Mouse (Mus musculus) spleen, adult 2 months (tissue): Measurements from ENCODE around the gene Kcnk16. TPM values are rescaled to one million over a fixed set of nuclear protein-coding genes. Genes with fewer than 3 reads are reported as not detected.

Experiments used
- DNase-seq, 2 experiments: peaks; one replicate each; pipeline versions ENCODE4 v3.0.0 to v3.0.0-alpha.2; 2012 to 2021; ENCODE audit warnings: low spot score in 2 of 2, low read depth in 1 of 2
- H3K27ac ChIP-seq: fragments of 200-500 bp; 2 replicates; pipeline ENCODE4 v1.5.1; 2012; ENCODE audit warnings: low read length, inconsistent platforms; ENCODE audit not compliant: insufficient read depth
- H3K27me3 ChIP-seq: fragments of 200-500 bp; 2 replicates; pipeline ENCODE4 v1.6.1; 2012; ENCODE audit warnings: mild to moderate bottlenecking, moderate library complexity, low read length, inconsistent platforms; ENCODE audit not compliant: control insufficient read depth, insufficient read depth
- H3K36me3 ChIP-seq: fragments of 200-500 bp; 2 replicates; pipeline ENCODE4 v1.6.1; 2012; ENCODE audit warnings: mild to moderate bottlenecking, low read length, inconsistent platforms; ENCODE audit not compliant: control insufficient read depth, insufficient read depth
- H3K4me1 ChIP-seq: fragments of 200-500 bp; 2 replicates; pipeline ENCODE4 v1.6.1; 2011; ENCODE audit warnings: inconsistent platforms; ENCODE audit not compliant: control insufficient read depth, insufficient read depth, insufficient read length
- H3K4me3 ChIP-seq: fragments of 200-500 bp; 2 replicates; pipeline ENCODE4 v1.5.1; 2011; ENCODE audit warnings: mild to moderate bottlenecking, inconsistent platforms; ENCODE audit not compliant: insufficient read depth, insufficient read length; ENCODE audit errors: extremely low read depth
- CTCF ChIP-seq: fragments of 200-500 bp; IDR thresholded peaks from 2 replicates; pipeline ENCODE4 v1.5.1; 2011; ENCODE audit warnings: mild to moderate bottlenecking, inconsistent platforms; ENCODE audit not compliant: insufficient read depth, insufficient read length, insufficient replicate concordance; ENCODE audit errors: extremely low read depth
- POLR2A ChIP-seq: fragments of 200-500 bp; IDR thresholded peaks from 2 replicates; pipeline ENCODE4 v1.6.1; 2011; ENCODE audit warnings: low read depth, low read length, inconsistent platforms
- WGBS: fragments of 180-500 bp; shearing (Covaris S2); methylation state at CpG from one replicate; pipeline ENCODE4 v1.1.7; 2018; 5-methylcytosine and 5-hydroxymethylcytosine counted together
- polyA plus RNA-seq: library from polyadenylated mRNA; depleted of rRNA; stranded (reverse); fragments of >200 nt; gene quantifications from 2 replicates; pipeline ENCODE4 v1.2.3, GENCODE M21; 2012

Gene Kcnk16
- polyA plus RNA-seq, 1 experiment = not detected

DNA sequence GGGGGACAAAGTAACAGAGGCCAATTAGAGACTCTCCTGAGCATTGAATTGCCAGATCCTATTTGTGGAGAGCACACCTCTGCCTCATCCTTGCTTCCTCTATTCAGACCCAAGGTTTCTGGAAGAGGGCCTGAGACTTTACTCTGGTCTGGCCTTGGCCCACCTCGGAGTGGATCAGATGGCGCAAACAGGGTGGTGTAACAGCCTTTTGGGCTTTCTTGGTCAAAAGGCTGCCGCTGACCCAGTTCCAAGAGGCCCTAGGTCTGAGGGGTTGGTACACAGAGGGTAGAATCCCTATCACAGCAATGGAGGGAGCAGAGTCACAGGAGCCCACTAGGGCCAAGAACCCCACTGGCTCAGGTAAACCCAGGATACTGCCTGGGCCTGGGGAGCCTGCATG lies 21.0 kb downstream of the Kcnk16 start:
- Histone ChIP-seq H3K27ac (no peak overlapping the region), H3K27me3 (no peaks in the 10 kb centered on the region), H3K4me1 (no peaks in the 10 kb centered on the region), H3K36me3 (no peaks in the 10 kb centered on the region), H3K4me3 (no peak overlapping the region)
- WGBS = 89% methylated on average over 3 of the region's 3 CpGs
- TF ChIP-seq POLR2A = no peak
- no peak for TF ChIP-seq CTCF
- no peak for DNase-seq

DNA sequence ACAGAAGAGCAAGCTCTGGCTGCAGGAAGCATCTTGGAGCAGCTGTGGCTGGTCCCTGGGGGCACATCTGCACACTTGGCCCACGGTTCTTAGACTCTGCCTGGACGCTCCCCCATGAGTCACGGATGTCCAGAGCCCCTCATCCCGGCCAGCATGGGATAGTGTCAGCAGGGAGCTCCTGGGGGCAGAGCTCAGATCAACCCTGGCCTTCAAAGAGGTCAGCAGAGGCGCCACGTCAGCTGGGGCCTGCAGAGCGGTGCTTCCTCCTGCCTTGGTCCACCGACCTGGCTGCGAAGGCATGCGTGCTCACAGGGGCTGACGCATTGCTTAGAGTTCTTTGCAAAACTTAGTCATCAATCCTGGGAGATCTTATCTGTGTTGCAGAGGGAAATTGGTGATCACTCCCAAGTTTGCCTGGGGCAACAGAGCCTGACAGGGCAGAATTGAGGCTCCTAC lies 22.2 kb downstream of the Kcnk16 start:
- no peak overlapping the region for H3K4me3 ChIP-seq
- no peak for DNase-seq
- H3K36me3 ChIP-seq = no peaks in the 10 kb centered on the region
- no peaks in the 10 kb centered on the region for H3K27me3 ChIP-seq
- 87% methylated on average over 11 of the region's 11 CpGs for WGBS
- TF ChIP-seq CTCF = no peak
- H3K27ac ChIP-seq = no peak overlapping the region
- H3K4me1 ChIP-seq = no peaks in the 10 kb centered on the region

DNA sequence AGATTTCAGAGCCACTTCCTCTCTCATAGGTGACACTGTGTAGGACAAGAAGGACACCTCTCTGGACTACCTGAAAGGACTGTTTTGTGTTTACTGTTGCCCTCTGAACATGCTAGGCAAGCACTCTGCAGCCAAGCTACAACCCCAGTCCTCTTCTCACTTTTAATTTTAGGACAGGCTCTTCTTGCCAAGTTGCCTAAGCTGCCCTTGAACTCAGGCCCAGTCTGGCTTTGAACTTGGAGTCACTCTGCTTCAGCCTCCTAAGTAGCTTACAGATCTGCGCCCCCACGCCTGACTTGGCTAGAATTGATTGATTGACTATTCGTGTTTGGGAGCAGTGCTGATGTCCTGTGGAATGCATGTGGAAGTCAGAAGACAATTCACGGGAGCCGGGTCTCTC lies 23.1 kb downstream of the Kcnk16 start:
- H3K4me1 ChIP-seq = no peaks in the 10 kb centered on the region
- WGBS = 89% methylated on average over 5 of the region's 5 CpGs
- no peak for DNase-seq
- no peak overlapping the region for H3K27ac ChIP-seq
- TF ChIP-seq CTCF (no peak), POLR2A (no peak)
- no peak overlapping the region for H3K4me3 ChIP-seq
- H3K27me3 ChIP-seq = no peaks in the 10 kb centered on the region
- no peaks in the 10 kb centered on the region for H3K36me3 ChIP-seq

DNA sequence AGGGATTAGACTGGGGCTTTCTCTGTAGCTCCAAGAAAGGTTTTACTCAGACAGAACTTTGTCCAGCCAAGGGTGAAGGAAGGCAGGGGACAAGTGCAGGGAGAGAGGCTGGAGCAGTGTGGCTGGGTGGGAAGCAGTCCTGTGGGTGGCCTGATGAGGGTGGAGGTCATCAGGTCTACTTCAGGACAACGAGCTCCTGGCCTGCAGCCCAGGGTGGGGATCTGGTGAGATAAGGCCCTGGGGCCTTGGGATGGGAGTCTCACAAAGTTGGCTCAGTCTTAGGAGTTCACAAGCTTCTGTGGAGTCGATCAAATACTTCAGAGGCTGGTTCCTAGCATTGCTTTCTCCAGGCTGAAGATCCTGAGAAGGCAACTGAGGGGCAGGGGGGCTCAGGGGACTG lies 23.7 kb downstream of the Kcnk16 start:
- DNase-seq = no peak
- no peaks in the 10 kb centered on the region for H3K27me3 ChIP-seq
- no peak for TF ChIP-seq POLR2A
- no peak for TF ChIP-seq CTCF
- H3K36me3 ChIP-seq = no peaks in the 10 kb centered on the region
- H3K27ac ChIP-seq = no peak overlapping the region
- H3K4me1 ChIP-seq = no peaks in the 10 kb centered on the region
- whole genome bisulfite sequencing = 63% methylated on average over 2 of the region's 2 CpGs
- no peak overlapping the region for H3K4me3 ChIP-seq

DNA sequence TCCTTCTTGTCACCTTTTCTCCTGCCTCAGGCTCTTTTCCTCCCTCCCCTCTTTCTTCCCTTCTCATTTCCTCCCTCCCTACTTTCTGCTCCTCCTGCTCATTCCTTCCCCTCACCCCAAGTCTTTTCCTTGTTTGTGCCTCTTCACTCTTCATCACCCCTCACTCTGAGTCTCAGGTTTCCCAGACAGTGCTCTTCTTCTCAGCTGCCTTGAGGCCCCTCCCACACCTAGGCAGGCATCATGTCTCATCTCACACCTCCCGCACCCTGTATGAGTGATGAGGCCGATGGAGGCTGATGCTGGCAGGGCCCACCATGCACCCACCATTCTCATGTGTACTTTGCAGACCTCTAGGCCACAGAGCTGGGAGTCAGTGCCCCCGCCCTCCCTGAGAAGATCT lies 25.8 kb downstream of the Kcnk16 start:
- TF ChIP-seq CTCF = no peak
- TF ChIP-seq POLR2A = no peak

DNA sequence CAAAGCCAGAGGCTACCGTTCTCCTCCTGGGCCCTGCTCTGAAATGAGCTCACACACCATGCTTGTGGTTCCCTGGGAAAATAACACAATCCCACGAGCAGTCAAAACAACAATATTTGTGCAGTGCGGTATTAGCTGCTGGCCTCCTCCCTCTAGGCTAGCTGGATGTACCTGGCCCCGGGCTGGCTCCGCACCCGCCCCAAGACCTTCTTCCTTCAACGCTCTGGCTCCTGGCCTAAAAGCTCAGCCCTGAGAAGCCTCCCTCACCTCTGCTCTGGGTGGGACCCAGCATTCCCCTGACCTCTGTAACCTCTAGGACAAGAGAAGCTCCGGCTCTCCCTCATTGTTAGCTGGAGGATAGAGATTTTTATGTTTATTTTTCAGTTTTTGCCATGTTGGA lies 26.5 kb downstream of the Kcnk16 start:
- no peak for DNase-seq
- Histone ChIP-seq H3K27me3 (no peaks in the 10 kb centered on the region), H3K4me3 (no peak overlapping the region), H3K4me1 (no peaks in the 10 kb centered on the region), H3K36me3 (no peaks in the 10 kb centered on the region), H3K27ac (no peak overlapping the region)
- TF ChIP-seq POLR2A = no peak
- TF ChIP-seq CTCF = no peak
- 81% methylated on average over 8 of the region's 8 CpGs for WGBS

More for the DNA sequence above, 25.8 kb downstream of the Kcnk16 start:
- DNase-seq = no peak
- H3K36me3 ChIP-seq = no peaks in the 10 kb centered on the region
- H3K4me1 ChIP-seq = no peaks in the 10 kb centered on the region
- 88% methylated on average over 3 of the region's 3 CpGs for WGBS
- H3K27me3 ChIP-seq = no peaks in the 10 kb centered on the region
- no peak overlapping the region for H3K4me3 ChIP-seq
- H3K27ac ChIP-seq = no peak overlapping the region

DNA sequence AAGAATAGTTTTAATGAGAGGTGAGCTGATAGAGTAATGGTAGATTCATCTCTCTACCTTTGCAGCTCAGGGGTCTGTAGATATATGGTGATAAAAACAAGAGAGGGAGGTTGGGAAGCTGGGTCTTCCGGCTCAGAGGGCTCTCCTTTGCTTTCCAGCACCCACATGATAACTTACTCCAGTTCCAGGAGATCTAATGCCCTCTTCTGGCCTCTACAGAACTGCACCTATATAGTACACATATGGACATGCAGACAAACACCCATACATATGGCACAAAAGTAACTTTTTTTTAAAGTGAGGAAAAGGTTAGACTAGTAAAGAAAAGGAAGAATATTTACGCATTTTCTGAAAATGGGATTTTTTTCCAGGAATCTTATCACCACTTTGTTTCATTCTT lies 34.6 kb downstream of the Kcnk16 start:
- H3K36me3 ChIP-seq = no peaks in the 10 kb centered on the region
- H3K4me3 ChIP-seq = no peak overlapping the region
- no peak for TF ChIP-seq CTCF
- no peak for TF ChIP-seq POLR2A
- H3K4me1 ChIP-seq = no peaks in the 10 kb centered on the region
- no peaks in the 10 kb centered on the region for H3K27me3 ChIP-seq
- no peak for DNase-seq
- 96% methylated on average over 2 of the region's 2 CpGs for WGBS
- H3K27ac ChIP-seq = no peak overlapping the region
